Mouse (Mus musculus) thymus, adult 2 months (tissue): ENCODE results near the gene Klhdc9.

Experiments used
- CTCF ChIP-seq: fragments of 200-500 bp; IDR thresholded peaks from 2 replicates; pipeline ENCODE4 v1.5.1; 2012; ENCODE audit warnings: mild to moderate bottlenecking, control low read depth, low read length, moderate library complexity, borderline replicate concordance; ENCODE audit not compliant: control insufficient read depth, poor library complexity, insufficient read depth; ENCODE audit errors: extremely low read depth
- POLR2A ChIP-seq: fragments of 200-500 bp; IDR thresholded peaks from 2 replicates; pipeline ENCODE4 v1.6.1; 2012; ENCODE audit warnings: mild to moderate bottlenecking, low read length, control low read depth, moderate library complexity; ENCODE audit not compliant: control insufficient read depth, poor library complexity, insufficient read depth; ENCODE audit errors: extremely low read depth

- TF ChIP-seq CTCF, result peak; percentile 61; the same call in 1 of the 2 replicates
- TF ChIP-seq POLR2A, result no peak
Observed at GRCm38 (mm10) chr1:171355812-171356340, 4.7 kb downstream of the Klhdc9 start.
